Mouse (Mus musculus): ENCODE data around the gene Ly6g6e. TPM values are rescaled to one million over a fixed set of nuclear protein-coding genes. Genes with fewer than 3 reads are reported as not detected.
A peak's percentile ranks its signal among the peaks of the same experiment; 100 is the strongest.

The Ly6g6e gene
- polyA plus RNA-seq, 1 experiment from 2014 or later, result 11.8 TPM

GRCm38 (mm10) chr17:35064951-35065947 lies 11.5 kb upstream of the Ly6g6e start, which contains the start of gene Ly6g6c:
Gene Ly6g6c, plus strand, starts transcription at chr17:35065388.
- Histone ChIP-seq H3K27ac (replicated peaks; ENCODE audit: low read depth, low read length) (peak within 1 kb of the TSS; percentile 54), H3K4me2 (ENCODE audit: low read depth, low read length) (peak within 1 kb of the TSS; percentile 61), H3K27me3 (replicated peaks; ENCODE audit: control insufficient read depth, insufficient read depth, low read length) (peaks cover 20% of the 10 kb centered on the region), H3K4me3 (ENCODE audit: low read depth, low read length) (peak within 1 kb of the TSS; percentile 34), H3K36me3 (ENCODE audit: control insufficient read depth, insufficient read depth, low read length) (peaks cover 27% of the 10 kb centered on the region), H3K4me1 (ENCODE audit: control insufficient read depth, insufficient read depth, low read length) (peaks cover 6% of the 10 kb centered on the region; the same call in 1 of the 2 replicates), H3K9me3 (ENCODE audit: control insufficient read depth, low read length) (no peaks in the 10 kb centered on the region), H3K9ac (ENCODE audit: low read depth, low read length) (peak within 1 kb of the TSS; percentile 56)
- ATAC-seq (ENCODE audit: low read depth) (peak; percentile 71), DNase-seq (ENCODE audit: low spot score) (peak; percentile 87)
- WGBS, result 2% methylated on average over 44 of the region's 48 CpGs

- Histone ChIP-seq H3K4me2 (ENCODE audit: low read depth, low read length) (peak within 1 kb of the TSS; percentile 61), H3K9me3 (ENCODE audit: control insufficient read depth, low read length) (no peaks in the 10 kb centered on the region), H3K4me3 (ENCODE audit: low read depth, low read length) (peak within 1 kb of the TSS; percentile 34), H3K9ac (ENCODE audit: low read depth, low read length) (peak within 1 kb of the TSS; percentile 56), H3K4me1 (ENCODE audit: control insufficient read depth, insufficient read depth, low read length) (peaks cover 6% of the 10 kb centered on the region; the same call in 1 of the 2 replicates), H3K27ac (replicated peaks; ENCODE audit: low read depth, low read length) (peak within 1 kb of the TSS; percentile 54), H3K27me3 (replicated peaks; ENCODE audit: control insufficient read depth, insufficient read depth, low read length) (peaks cover 20% of the 10 kb centered on the region), H3K36me3 (ENCODE audit: control insufficient read depth, insufficient read depth, low read length) (peaks cover 19% of the 10 kb centered on the region)
- DNase-seq (ENCODE audit: low spot score) (no peak), ATAC-seq (ENCODE audit: low read depth) (no peak)
- 43% methylated on average over 10 of the region's 10 CpGs for WGBS
Observed at GRCm38 (mm10) chr17:35066084-35066483, 10.6 kb upstream of the Ly6g6e start, which contains the start of gene Mpig6b. Gene Mpig6b, minus strand, starts transcription at chr17:35066184.

DNA sequence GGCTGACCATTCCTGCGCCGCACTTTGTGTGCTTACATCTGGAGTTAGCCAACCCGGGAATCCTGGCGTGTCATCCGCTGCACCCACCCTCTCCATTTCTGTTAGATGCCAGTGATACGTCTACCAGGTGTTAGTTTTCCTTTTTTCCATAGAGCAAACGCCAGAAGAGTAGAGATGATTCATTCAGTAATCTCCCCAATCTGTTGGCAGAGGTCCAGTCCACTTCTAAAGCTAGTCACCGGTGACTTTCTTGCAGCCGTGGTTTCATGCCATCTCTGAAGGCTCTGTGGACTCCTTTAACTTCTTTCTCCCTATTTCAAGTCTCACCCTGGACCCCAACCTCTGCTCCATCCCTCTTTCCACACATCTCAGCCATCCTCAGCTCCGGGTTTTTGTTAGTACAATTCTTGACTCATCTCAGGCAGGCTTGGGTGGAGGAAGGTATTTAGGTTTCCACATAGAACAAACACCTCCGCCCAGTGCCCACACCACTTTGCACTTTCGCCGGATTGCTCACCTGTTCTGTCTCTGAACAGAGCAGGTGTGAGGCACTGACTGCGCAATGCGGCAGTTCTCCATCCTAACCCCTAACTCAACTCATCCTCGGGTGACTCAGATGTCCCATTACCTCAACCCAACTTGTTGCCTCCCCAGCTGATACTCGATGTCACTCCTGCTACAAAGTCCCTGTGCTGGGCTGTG lies 8.3 kb upstream of the Ly6g6e start:
- Histone ChIP-seq H3K27ac (replicated peaks; ENCODE audit: low read depth, low read length) (no peak overlapping the region), H3K27me3 (replicated peaks; ENCODE audit: control insufficient read depth, insufficient read depth, low read length) (peaks cover 20% of the 10 kb centered on the region), H3K4me1 (ENCODE audit: control insufficient read depth, insufficient read depth, low read length) (peaks cover 6% of the 10 kb centered on the region; the same call in 1 of the 2 replicates), H3K9me3 (ENCODE audit: control insufficient read depth, low read length) (no peaks in the 10 kb centered on the region), H3K4me3 (ENCODE audit: low read depth, low read length) (no peak overlapping the region), H3K36me3 (ENCODE audit: control insufficient read depth, insufficient read depth, low read length) (no peaks in the 10 kb centered on the region; the same call in 1 of the 2 replicates), H3K4me2 (ENCODE audit: low read depth, low read length) (no peak overlapping the region), H3K9ac (ENCODE audit: low read depth, low read length) (no peak overlapping the region)
- WGBS, result 71% methylated on average over 17 of the region's 17 CpGs
- ATAC-seq (ENCODE audit: low read depth) (no peak), DNase-seq (ENCODE audit: low spot score) (no peak)

- ATAC-seq (ENCODE audit: low read depth), result no peak
Observed at GRCm38 (mm10) chr17:35070556-35071229, 6.0 kb upstream of the Ly6g6e start.

GRCm38 (mm10) chr17:35071454-35071853 lies 5.2 kb upstream of the Ly6g6e start:
- H3K9me3 ChIP-seq (ENCODE audit: control insufficient read depth, low read length), result no peaks in the 10 kb centered on the region
- H3K4me2 ChIP-seq (ENCODE audit: low read depth, low read length), result no peak overlapping the region
- H3K36me3 ChIP-seq (ENCODE audit: control insufficient read depth, insufficient read depth, low read length), result no peaks in the 10 kb centered on the region
- ATAC-seq (ENCODE audit: low read depth), result no peak
- H3K4me3 ChIP-seq (ENCODE audit: low read depth, low read length), result no peak overlapping the region
- H3K9ac ChIP-seq (ENCODE audit: low read depth, low read length), result no peak overlapping the region
- no peak for DNase-seq (ENCODE audit: low spot score)
- H3K4me1 ChIP-seq (ENCODE audit: control insufficient read depth, insufficient read depth, low read length), result no peaks in the 10 kb centered on the region
- no peak overlapping the region for H3K27ac ChIP-seq (replicated peaks; ENCODE audit: low read depth, low read length)
- H3K27me3 ChIP-seq (replicated peaks; ENCODE audit: control insufficient read depth, insufficient read depth, low read length), result 0 out of 2 replicates have a peak, but pooled peaks cover 8% of the 10 kb centered on the region
- WGBS, result 73% methylated on average over 9 of the region's 9 CpGs

More at GRCm38 (mm10) chr17:35070556-35071229, 6.0 kb upstream of the Ly6g6e start:
- H3K27me3 ChIP-seq (replicated peaks; ENCODE audit: control insufficient read depth, insufficient read depth, low read length), result peaks cover 13% of the 10 kb centered on the region; the same call in 1 of the 2 replicates
- H3K27ac ChIP-seq (replicated peaks; ENCODE audit: low read depth, low read length), result no peak overlapping the region
- no peak overlapping the region for H3K9ac ChIP-seq (ENCODE audit: low read depth, low read length)
- no peaks in the 10 kb centered on the region for H3K9me3 ChIP-seq (ENCODE audit: control insufficient read depth, low read length)
- no peak for DNase-seq (ENCODE audit: low spot score)
- H3K36me3 ChIP-seq (ENCODE audit: control insufficient read depth, insufficient read depth, low read length), result no peaks in the 10 kb centered on the region
- no peak overlapping the region for H3K4me2 ChIP-seq (ENCODE audit: low read depth, low read length)
- 32% methylated on average over 6 of the region's 6 CpGs for WGBS
- no peaks in the 10 kb centered on the region for H3K4me1 ChIP-seq (ENCODE audit: control insufficient read depth, insufficient read depth, low read length)
- no peak overlapping the region for H3K4me3 ChIP-seq (ENCODE audit: low read depth, low read length)

GRCm38 (mm10) chr17:35074097-35074496 lies 2.6 kb upstream of the Ly6g6e start:
- Histone ChIP-seq H3K27ac (replicated peaks; ENCODE audit: low read depth, low read length) (no peak overlapping the region), H3K27me3 (replicated peaks; ENCODE audit: control insufficient read depth, insufficient read depth, low read length) (no peaks in the 10 kb centered on the region), H3K4me3 (ENCODE audit: low read depth, low read length) (no peak overlapping the region), H3K9me3 (ENCODE audit: control insufficient read depth, low read length) (no peaks in the 10 kb centered on the region), H3K36me3 (ENCODE audit: control insufficient read depth, insufficient read depth, low read length) (no peaks in the 10 kb centered on the region), H3K4me1 (ENCODE audit: control insufficient read depth, insufficient read depth, low read length) (peaks cover 3% of the 10 kb centered on the region; the same call in 1 of the 2 replicates), H3K4me2 (ENCODE audit: low read depth, low read length) (no peak overlapping the region), H3K9ac (ENCODE audit: low read depth, low read length) (no peak overlapping the region)
- WGBS, result 54% methylated on average over 8 of the region's 17 CpGs
- DNase-seq (ENCODE audit: low spot score) (no peak), ATAC-seq (ENCODE audit: low read depth) (0 out of 2 replicates have a peak, but pooled peaks have one; percentile 14)

DNA sequence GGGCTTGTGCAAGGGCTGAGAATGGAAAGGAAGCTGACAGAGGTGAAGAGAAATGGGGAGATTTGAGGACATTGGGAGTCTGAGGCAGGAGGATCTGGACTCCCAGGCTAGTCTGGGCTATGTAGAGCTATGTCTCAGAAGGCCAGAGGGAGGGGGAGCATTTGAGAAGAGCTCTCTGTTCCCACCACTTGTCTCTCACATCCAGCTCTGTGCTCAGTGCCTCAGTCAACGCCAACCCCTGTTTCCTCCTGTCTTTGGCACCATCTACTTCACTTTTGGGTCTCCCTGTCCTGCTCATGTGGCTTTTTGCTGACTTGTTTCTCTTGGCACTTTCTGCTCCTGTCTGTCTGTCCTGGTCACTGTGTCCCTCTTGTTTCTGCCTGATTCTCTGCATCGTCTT lies 583 bp downstream of the Ly6g6e start:
- H3K27me3 ChIP-seq (replicated peaks; ENCODE audit: control insufficient read depth, insufficient read depth, low read length), result no peaks in the 10 kb centered on the region
- H3K4me2 ChIP-seq (ENCODE audit: low read depth, low read length), result peak overlapping the region; percentile 43
- H3K36me3 ChIP-seq (ENCODE audit: control insufficient read depth, insufficient read depth, low read length), result no peaks in the 10 kb centered on the region
- no peak for DNase-seq (ENCODE audit: low spot score)
- no peaks in the 10 kb centered on the region for H3K9me3 ChIP-seq (ENCODE audit: control insufficient read depth, low read length)
- peak overlapping the region; percentile 8; the same call in 1 of the 2 replicates for H3K4me3 ChIP-seq (ENCODE audit: low read depth, low read length)
- whole genome bisulfite sequencing, result 44% methylated on average over 2 of the region's 2 CpGs
- peak overlapping the region; percentile 31 for H3K9ac ChIP-seq (ENCODE audit: low read depth, low read length)
- no peak overlapping the region for H3K27ac ChIP-seq (replicated peaks; ENCODE audit: low read depth, low read length)
- ATAC-seq (ENCODE audit: low read depth), result no peak
- H3K4me1 ChIP-seq (ENCODE audit: control insufficient read depth, insufficient read depth, low read length), result peaks cover 3% of the 10 kb centered on the region; the same call in 1 of the 2 replicates

DNA sequence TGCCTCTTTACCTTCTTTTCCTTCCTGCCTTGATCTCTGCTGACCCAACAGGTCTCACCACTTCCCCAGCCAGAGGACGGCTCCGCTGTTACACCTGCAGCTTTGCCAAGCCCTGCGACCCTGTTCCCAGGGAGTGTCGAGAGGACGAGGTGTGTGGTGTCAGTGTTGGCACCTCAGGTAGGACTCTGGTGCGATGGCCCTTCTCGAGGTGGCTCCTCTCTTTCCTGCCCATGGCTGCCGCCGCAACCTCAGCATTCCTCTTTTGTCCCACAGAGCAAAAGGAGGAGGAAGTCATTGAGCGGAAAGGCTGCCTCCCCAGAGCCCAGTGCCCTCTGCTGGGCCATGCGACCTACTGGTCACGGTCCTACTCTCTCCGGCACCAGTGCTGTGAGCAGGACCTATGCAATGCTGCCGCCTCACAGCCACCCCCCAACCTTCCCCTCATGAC lies 1.1 kb downstream of the Ly6g6e start, which contains the start of gene Ly6g6d:
Gene Ly6g6d, minus strand, starts transcription at position 280 of the 448 bp plus-strand sequence.
- Histone ChIP-seq H3K4me2 (ENCODE audit: low read depth, low read length) (peak within 1 kb of the TSS; percentile 43), H3K9me3 (ENCODE audit: control insufficient read depth, low read length) (no peaks in the 10 kb centered on the region), H3K4me3 (ENCODE audit: low read depth, low read length) (peak within 1 kb of the TSS; percentile 8; the same call in 1 of the 2 replicates), H3K36me3 (ENCODE audit: control insufficient read depth, insufficient read depth, low read length) (no peaks in the 10 kb centered on the region), H3K4me1 (ENCODE audit: control insufficient read depth, insufficient read depth, low read length) (peaks cover 3% of the 10 kb centered on the region; the same call in 1 of the 2 replicates), H3K9ac (ENCODE audit: low read depth, low read length) (peak within 1 kb of the TSS; percentile 31), H3K27me3 (replicated peaks; ENCODE audit: control insufficient read depth, insufficient read depth, low read length) (no peaks in the 10 kb centered on the region), H3K27ac (replicated peaks; ENCODE audit: low read depth, low read length) (no peak within 1 kb of the TSS)
- no peak for DNase-seq (ENCODE audit: low spot score)
- peak; percentile 21 for ATAC-seq (ENCODE audit: low read depth)
- WGBS, result 12% methylated on average over 10 of the region's 14 CpGs

Measured in embryonic facial prominence, embryonic 14.5 days (tissue).